20 mouse cellular contexts compared by ENCODE assay signal in genomic region chr11:60260743-60261142, GRCm38 (mm10). TPM values are rescaled to one million over a fixed set of nuclear protein-coding genes. Genes with fewer than 3 reads are reported as not detected.
DNase-seq lines count a peak whose midpoint lies in the region; TF ChIP-seq lines count a peak whose summit lies in the region.
"Had no signal": no experiment of that assay in that cellular context is flagged by ENCODE, and none has a peak within 500 bp of the region (broad histone marks: within the 10 kb centered on the region; RNA-seq: fewer than 3 reads in every experiment).

No protein-coding gene starts in this region.

- H3K27ac ChIP-seq in layer of hippocampus, adult 2 months = peak overlapping the region; percentile 71
- H3K27ac ChIP-seq: embryonic facial prominence, embryonic 13.5 days; embryonic facial prominence, embryonic 15.5 days; forebrain, embryonic 10.5 days; forebrain, embryonic 12.5 days had no signal

- no peak for TF ChIP-seq CTCF in layer of hippocampus, adult 2 months (conservative IDR thresholded peaks at IDR 0.05)

- no peak overlapping the region for H3K4me3 ChIP-seq in layer of hippocampus, adult 2 months
- H3K4me3 ChIP-seq: embryonic facial prominence, embryonic 13.5 days; embryonic facial prominence, embryonic 15.5 days; erythroblast, embryonic 14.5 days; forebrain, embryonic 10.5 days; forebrain, embryonic 12.5 days had no signal

- peak; percentile 34 for DNase-seq in cerebellum, adult 9-11 months
- no peak for DNase-seq in cerebellum, postnatal 4 days (ENCODE audit: low spot score in 2 of 2)
- DNase-seq in layer of hippocampus, adult 2 months (ENCODE audit: low spot score in 2 of 2) = no peak
- DNase-seq in layer of hippocampus, adult 8-10 months (ENCODE audit: low spot score in 2 of 2) = no peak
- peak; percentile 47 for DNase-seq in brain, adult 2 months (ENCODE audit: low read depth, low spot score)
- DNase-seq: adrenal gland, adult 8-10 months; adrenal gland, postnatal 14 days; adrenal gland, postnatal 36 days; B cell, adult 2 months; cerebellum, adult 11 months; cerebellum, adult 18-20 months; cerebellum, adult 8-10 months; cerebellum, postnatal 10 days; cerebellum, postnatal 25 days; embryo, embryonic 11 days had no signal

RNA-seq across cellular contexts. Expression of gene Srebf1, which starts 38.4 kb away (rescaled TPM):
- total RNA-seq in layer of hippocampus, adult 2 months (2021) = 10 to 100 TPM; 64.2 to 70.8 TPM
- 100 to 1,000 TPM in 2 of 4 experiments, 10 to 100 TPM in 2; 84.3 to 119 (median 101) TPM for total RNA-seq in layer of hippocampus, adult 8-10 months (2022)

Comparison
In these comparisons a context has a peak if more than half of its experiments do, and no peak if none do; other contexts are left out.
1. DNase-seq: peak in cerebellum, adult 9-11 months (single experiment) and brain, adult 2 months (single experiment); none in cerebellum, postnatal 4 days (0 of 2), layer of hippocampus, adult 2 months (0 of 2) and layer of hippocampus, adult 8-10 months (0 of 2).